Mouse (Mus musculus) hematopoietic stem cell, adult 5-6 weeks (primary cell): Measurements from ENCODE around the gene Mgat4a. TPM values are rescaled to one million over a fixed set of nuclear protein-coding genes. Genes with fewer than 3 reads are reported as not detected.

Source experiments
- ATAC-seq, 2 experiments: fragments of 125-278 bp in 1 of 2; replicated peaks in 1 of 2; 2 replicates each; pipeline ENCODE4 v1.8.0; 2016 to 2017; ENCODE audit warnings: inconsistent platforms in 2 of 2, mild to moderate bottlenecking in 2 of 2, moderate number of reproducible peaks in 2 of 2, low read depth in 1 of 2, moderate TSS enrichment in 1 of 2; ENCODE audit not compliant: low FRiP score in 2 of 2, poor library complexity in 2 of 2, severe bottlenecking in 2 of 2, insufficient read depth in 1 of 2, low TSS enrichment in 1 of 2
- total RNA-seq: library from RNA; stranded (forward); fragments of 172-1452, 232-1000 nt; gene quantifications from 2 replicates; pipeline ENCODE4 v1.2.3, GENCODE M21; 2017

Gene Mgat4a
- total RNA-seq: 22.9 and 28.3 TPM in 2 replicates

- ATAC-seq: peak; percentile 98 to 100
Observed at GRCm38 (mm10) chr1:37540810-37541658, at the start of gene Mgat4a. Mgat4a (minus strand) TSS chr1:37541016.

- ATAC-seq: peak; percentile 84 to 95
Observed at GRCm38 (mm10) chr1:37585809-37586480, 45.1 kb upstream of the Mgat4a start.

DNA sequence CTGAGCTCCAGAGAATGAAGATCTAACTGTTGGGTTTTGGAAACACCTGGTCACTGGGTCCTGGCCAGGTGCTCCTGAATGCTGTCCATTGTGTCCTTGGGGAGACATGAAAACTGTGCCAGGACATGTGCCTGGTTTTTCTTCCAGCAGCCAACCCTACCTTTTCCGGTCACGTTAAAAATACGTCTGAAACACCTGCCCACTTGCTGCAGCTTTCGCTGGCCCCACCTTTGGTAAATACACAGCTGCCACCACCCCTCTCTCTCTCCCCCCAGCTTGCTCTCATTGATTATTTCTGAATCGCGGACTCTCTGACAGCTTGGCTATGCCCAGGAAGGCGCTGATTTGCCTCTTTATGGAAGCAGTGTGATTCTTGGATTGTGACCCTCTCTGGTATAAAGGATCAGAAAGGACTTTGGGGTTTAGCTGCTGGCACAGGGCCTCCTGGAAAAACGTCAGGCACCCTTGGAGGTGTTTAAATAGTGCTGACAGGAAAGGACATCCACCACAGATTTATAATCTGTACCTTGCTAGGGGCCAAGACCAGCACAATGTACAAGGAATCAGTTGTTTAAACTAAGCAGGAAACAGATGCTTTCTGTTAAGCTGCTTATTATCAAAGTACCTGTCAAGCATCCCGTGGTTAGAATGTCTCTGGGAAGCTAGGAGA, 43.1 kb upstream of the Mgat4a start:
- ATAC-seq: no peak

DNA sequence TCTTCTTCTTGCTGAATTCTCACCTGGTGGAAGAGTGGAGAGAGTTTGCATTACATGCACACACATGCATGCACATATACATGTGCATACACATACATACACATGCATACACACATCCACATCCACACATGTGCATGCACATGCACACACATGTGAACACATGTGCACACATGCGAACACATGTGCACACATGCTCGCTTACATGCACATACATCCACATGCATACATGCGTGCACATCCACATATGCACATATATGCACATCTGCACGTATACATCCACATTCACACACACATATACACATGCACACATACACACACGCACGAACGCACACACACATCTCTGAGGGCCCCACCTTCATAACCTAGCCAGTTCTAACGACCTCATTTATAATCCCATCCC, 42.4 kb upstream of the Mgat4a start:
- no peak for ATAC-seq

- no peak for ATAC-seq
Observed at GRCm38 (mm10) chr1:37579686-37580085, 38.9 kb upstream of the Mgat4a start.

DNA sequence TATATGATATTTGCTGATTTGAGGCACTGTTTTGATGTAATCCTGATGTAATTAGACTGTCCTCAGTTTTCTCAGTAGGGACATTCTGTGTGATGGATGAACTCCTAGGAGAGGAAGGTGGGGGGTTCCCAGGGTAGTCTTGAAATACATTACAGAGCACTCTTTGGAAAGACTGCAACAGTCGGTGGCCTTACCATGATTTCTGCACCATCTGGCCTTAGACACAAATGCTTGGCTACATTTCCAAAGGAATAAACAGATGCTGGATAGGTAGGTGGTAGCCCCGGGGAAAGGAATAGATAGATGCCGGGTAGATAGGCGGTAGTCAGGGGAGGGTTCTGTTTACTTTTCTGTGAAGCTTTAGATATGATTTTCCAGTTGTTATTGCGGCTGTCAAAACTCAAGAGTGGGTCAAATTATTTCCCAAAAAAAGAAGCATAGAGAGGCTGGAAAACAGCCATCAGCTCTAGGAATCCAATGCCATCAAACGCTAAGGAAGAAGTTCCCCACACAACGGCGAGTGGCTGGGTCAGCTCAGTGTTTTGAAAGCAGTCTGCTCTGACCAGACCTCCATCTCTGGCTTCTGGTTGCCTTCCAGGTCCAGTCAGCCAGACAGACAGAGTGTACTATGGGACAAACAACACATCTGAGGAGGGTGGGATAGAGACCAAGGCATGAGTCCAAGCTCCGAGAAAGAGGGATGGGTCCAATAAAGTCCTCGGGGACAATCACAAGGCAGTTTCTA, 31.9 kb upstream of the Mgat4a start:
- ATAC-seq: no peak

GRCm38 (mm10) chr1:37568379-37568778, 27.6 kb upstream of the Mgat4a start:
- ATAC-seq: no peak

- ATAC-seq: no peak
Observed at GRCm38 (mm10) chr1:37566754-37567153, 25.9 kb upstream of the Mgat4a start.

GRCm38 (mm10) chr1:37566344-37566743, 25.5 kb upstream of the Mgat4a start:
- ATAC-seq: no peak

DNA sequence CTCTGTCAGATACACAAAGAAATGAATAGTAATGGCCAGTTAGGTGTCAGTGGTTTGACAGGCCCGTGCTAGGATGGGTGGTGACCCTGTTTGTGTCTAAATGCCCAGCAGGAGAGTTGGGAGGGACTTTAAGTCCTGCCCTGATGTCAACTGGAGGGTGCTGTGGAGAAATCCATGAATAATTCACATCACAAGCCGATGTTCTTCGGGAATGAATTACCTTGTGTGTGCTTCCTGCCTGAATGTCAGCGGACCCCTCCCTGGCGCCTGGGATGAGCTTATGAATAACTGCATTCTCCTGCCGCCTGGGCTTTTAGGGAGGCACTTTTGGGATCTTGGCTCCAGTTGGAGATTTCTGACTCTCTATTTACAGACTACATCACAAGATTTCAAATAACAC, 24.6 kb upstream of the Mgat4a start:
- ATAC-seq: no peak

DNA sequence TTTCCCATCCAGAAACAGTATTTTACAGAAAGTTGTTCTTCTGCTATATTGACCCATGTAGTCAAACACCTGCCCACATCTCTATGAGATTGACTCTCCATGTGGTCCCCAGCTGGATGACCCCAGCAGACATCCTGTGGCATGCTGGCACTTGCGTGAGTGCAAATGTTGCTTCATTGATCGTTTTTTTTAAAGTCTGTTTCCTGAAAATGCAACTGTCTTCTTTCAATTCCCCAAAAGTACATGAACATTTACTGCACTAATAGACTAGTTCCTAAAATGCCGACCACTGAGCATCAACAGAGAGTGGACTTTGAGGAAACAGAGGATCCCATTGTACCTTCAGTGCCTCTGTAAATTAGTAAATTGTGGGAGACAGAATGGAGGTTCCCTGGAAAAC, 21.1 kb upstream of the Mgat4a start:
- peak; percentile 42 to 49; a peak in 2 of 4 replicates for ATAC-seq

- no peak for ATAC-seq
Observed at GRCm38 (mm10) chr1:37560356-37560755, 19.5 kb upstream of the Mgat4a start.

DNA sequence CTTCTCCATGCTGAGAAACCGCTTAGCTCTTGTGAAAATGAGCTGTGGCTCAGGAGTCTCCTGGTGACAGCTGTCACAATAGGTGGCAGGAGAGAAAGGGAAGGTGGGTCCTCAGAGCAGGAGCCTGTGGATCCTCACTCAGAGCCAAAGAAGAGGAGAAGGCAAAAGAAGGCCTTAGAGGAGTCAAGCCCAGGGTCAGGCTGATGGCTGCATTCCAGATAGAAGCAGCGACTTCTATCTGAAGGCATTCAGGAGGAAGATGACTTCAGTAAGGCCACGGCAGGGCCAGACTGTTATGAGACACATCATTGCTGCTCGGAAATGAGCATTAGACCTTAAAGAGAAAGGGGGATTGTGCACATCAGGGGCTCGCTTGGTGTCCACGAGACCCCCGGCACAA, 11.2 kb upstream of the Mgat4a start:
- no peak for ATAC-seq

DNA sequence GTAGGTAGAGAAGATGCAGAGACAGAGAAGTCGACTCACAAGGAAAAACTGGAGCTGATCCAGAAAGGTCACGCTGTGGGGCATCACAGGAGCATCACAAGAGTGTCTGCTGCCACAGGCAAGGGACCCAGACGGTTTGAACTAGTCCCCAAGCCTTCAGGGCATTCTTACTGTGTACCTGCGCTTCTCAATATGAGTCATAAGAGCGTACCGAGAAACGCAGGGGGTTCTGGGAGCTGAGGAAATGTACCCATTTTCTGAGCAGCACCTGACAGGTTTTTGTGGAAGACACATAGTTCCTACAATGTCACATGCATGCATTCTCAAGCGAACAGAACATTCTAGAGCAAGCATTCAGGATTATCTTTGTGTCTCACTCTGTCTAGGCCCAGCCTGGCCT, 8.7 kb upstream of the Mgat4a start:
- no peak for ATAC-seq

GRCm38 (mm10) chr1:37546398-37547051, 5.7 kb upstream of the Mgat4a start:
- ATAC-seq: peak; percentile 70 to 71

GRCm38 (mm10) chr1:37544251-37544650, 3.4 kb upstream of the Mgat4a start:
- no peak for ATAC-seq

- no peak for ATAC-seq
Observed at GRCm38 (mm10) chr1:37543057-37543456, 2.2 kb upstream of the Mgat4a start.
